Mouse (Mus musculus) cerebellum, adult 9-10 months (tissue): ENCODE data around the gene Txlnb.
"Not testable (repeated sequence)": the region's sequence is repeated elsewhere in the genome, so short reads cannot be mapped to it uniquely, and the experiment has no call there.

Experiments
- DNase-seq: peaks from one replicate; pipeline ENCODE4 v3.0.0; 2022

The Txlnb gene

GRCm38 (mm10) chr10:17795767-17796631 lies at the start of gene Txlnb:
Gene Txlnb, plus strand, starts transcription at chr10:17796226.
- no peak for DNase-seq

GRCm38 (mm10) chr10:17752478-17752877 lies 43.5 kb upstream of the Txlnb start:
- no peak for DNase-seq

- no peak for DNase-seq
These were observed 36.3 kb upstream of the Txlnb start for GRCm38 (mm10) chr10:17759772-17760171.

GRCm38 (mm10) chr10:17760750-17761613 lies 35.0 kb upstream of the Txlnb start:
- no peak for DNase-seq

- no peak for DNase-seq
These were observed 34.4 kb upstream of the Txlnb start for GRCm38 (mm10) chr10:17761652-17762051.

- DNase-seq, result no peak
These were observed 33.1 kb upstream of the Txlnb start for GRCm38 (mm10) chr10:17762946-17763345.

GRCm38 (mm10) chr10:17769856-17770255 lies 26.2 kb upstream of the Txlnb start:
- DNase-seq, result no peak

GRCm38 (mm10) chr10:17772364-17772763 lies 23.7 kb upstream of the Txlnb start:
- no peak for DNase-seq

GRCm38 (mm10) chr10:17774366-17774765 lies 21.7 kb upstream of the Txlnb start:
- no peak for DNase-seq

GRCm38 (mm10) chr10:17775079-17775478 lies 20.9 kb upstream of the Txlnb start:
- DNase-seq, result no peak

GRCm38 (mm10) chr10:17776684-17777083 lies 19.3 kb upstream of the Txlnb start:
- not testable (repeated sequence) for DNase-seq

GRCm38 (mm10) chr10:17786771-17787170 lies 9.3 kb upstream of the Txlnb start:
- DNase-seq, result no peak

GRCm38 (mm10) chr10:17787938-17788337 lies 8.1 kb upstream of the Txlnb start:
- DNase-seq, result no peak

- no peak for DNase-seq
These were observed 7.7 kb upstream of the Txlnb start for GRCm38 (mm10) chr10:17788347-17788746.

- no peak for DNase-seq
These were observed 2.1 kb upstream of the Txlnb start for GRCm38 (mm10) chr10:17793926-17794325.

GRCm38 (mm10) chr10:17794443-17794842 lies 1.6 kb upstream of the Txlnb start:
- no peak for DNase-seq

- DNase-seq, result no peak
These were observed 799 bp upstream of the Txlnb start for GRCm38 (mm10) chr10:17795227-17795626.

- no peak for DNase-seq
These were observed 1.0 kb downstream of the Txlnb start for GRCm38 (mm10) chr10:17796846-17797631.

GRCm38 (mm10) chr10:17797681-17798080 lies 1.7 kb downstream of the Txlnb start:
- DNase-seq, result no peak

GRCm38 (mm10) chr10:17801788-17802187 lies 5.8 kb downstream of the Txlnb start:
- DNase-seq, result no peak

- DNase-seq, result no peak
These were observed 12.5 kb downstream of the Txlnb start for GRCm38 (mm10) chr10:17808526-17808925.

GRCm38 (mm10) chr10:17815052-17815451 lies 19.0 kb downstream of the Txlnb start:
- DNase-seq, result no peak

GRCm38 (mm10) chr10:17820422-17820821 lies 24.4 kb downstream of the Txlnb start:
- not testable (repeated sequence) for DNase-seq
